Mouse (Mus musculus) layer of hippocampus, adult 8-10 months (tissue): ENCODE measurements around the gene Bsph2. TPM values are rescaled to one million over a fixed set of nuclear protein-coding genes. Genes with fewer than 3 reads are reported as not detected.

Source experiments
- DNase-seq, 2 experiments: peaks; one replicate each; pipeline ENCODE4 v3.0.0; 2022; ENCODE audit warnings: low spot score in 2 of 2
- total RNA-seq, 4 experiments: library from RNA; stranded (reverse); gene quantifications; 2 replicates each; pipeline ENCODE4 v1.2.4; 2022

The Bsph2 gene
- not detected for total RNA-seq

DNA sequence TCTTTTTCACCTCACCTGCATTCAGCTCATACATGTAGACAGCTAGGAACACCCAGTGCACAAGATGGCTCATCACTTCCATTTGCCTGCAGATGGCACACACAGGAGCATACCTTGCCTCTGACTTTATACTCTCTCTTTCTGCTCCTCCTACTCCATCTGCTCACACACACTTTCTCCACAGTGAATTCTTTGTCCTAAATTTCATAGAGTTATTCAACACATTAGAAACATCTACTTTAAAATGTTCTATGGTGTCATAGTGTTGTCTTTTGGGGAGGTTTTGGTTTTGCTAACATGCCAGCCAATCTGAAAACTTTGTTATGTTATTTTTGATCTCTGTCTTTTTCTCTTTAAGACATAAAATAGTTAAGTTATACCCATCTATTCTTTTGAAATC, at the start of gene Bsph2:
Gene Bsph2 (minus strand): TSS at position 101 of the 400 bp plus-strand sequence.
- no peak for DNase-seq

DNA sequence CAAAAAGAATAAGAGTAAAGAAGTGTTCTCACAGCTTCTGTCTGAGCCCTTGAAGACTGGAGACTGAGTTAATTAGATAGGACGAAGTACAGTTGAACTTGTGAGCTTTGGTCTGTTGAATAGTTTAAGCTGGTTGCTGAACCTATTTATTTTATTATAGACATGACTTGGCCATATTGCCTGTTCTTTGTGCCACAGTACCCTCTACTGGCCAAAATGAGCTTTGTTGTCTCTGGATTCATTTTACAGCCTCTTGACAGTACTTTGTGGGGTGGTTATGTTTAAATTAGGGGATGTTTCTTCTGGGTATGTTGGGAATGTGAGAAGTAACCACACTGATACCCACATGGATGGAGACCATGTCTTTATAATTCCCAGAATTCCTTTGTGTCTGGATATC, 59.3 kb downstream of the Bsph2 start:
- peak in 1 of 2 experiments; percentile 4 for DNase-seq

Other genes with a start within 250 kb of the Bsph2 start
- under 1 TPM; 0.12 to 0.32 (median 0.15) TPM for gene Pla2g4c, start 246.4 kb downstream of the Bsph2 start, total RNA-seq
- under 1 TPM in 3 of 4 experiments, not detected in 1; 0.35 to 0.80 (median 0.80) TPM for gene Cabp5, start 172.9 kb downstream of the Bsph2 start, total RNA-seq
- gene Bsph1, start 120.2 kb downstream of the Bsph2 start, total RNA-seq: not detected
- not detected for gene Sult2a5, start 52.9 kb upstream of the Bsph2 start, total RNA-seq
- not detected for gene Sult2a2, start 162.4 kb upstream of the Bsph2 start, total RNA-seq